ENCODE assay signal across 21 mouse cellular contexts in genomic region chr13:20039590-20039989, GRCm38 (mm10). TPM values are rescaled to one million over a fixed set of nuclear protein-coding genes. Genes with fewer than 3 reads are reported as not detected.
A peak's percentile ranks its signal among the peaks of the same experiment; 100 is the strongest.
DNase-seq lines count a peak whose midpoint lies in the region; ATAC-seq and TF ChIP-seq lines count a peak whose summit lies in the region.
"Had no signal": no experiment of that assay in that cellular context is flagged by ENCODE, and none has a peak within 500 bp of the region (broad histone marks: within the 10 kb centered on the region; RNA-seq: fewer than 3 reads in every experiment).

No protein-coding gene starts in this region.

- DNase-seq in heart, adult 11 months, result peak; percentile 64
- DNase-seq in heart, postnatal 10 days, result no peak
- DNase-seq in spleen, adult 2 months (ENCODE audit: low read depth in 1 of 2, low spot score in 2 of 2), result peak; percentile 4 to 61
- no peak for DNase-seq in spleen, postnatal 10 days (ENCODE audit: low spot score in 2 of 2)
- no peak for DNase-seq in lung, postnatal 14 days
- DNase-seq in left cerebral cortex, adult 18-20 months (ENCODE audit: low spot score in 2 of 2), result no peak
- DNase-seq: adrenal gland, adult 2 months; adrenal gland, postnatal 25 days; cerebellum, adult 18-20 months; cerebellum, postnatal 10 days; embryo, embryonic 11 days; gastrocnemius, postnatal 36 days; heart, adult 2 months had no signal

- TF ChIP-seq CTCF in spleen, adult 2 months (IDR thresholded peaks at IDR 0.05; ENCODE audit: extremely low read depth, insufficient read depth, insufficient read length, insufficient replicate concordance), result no peak

- no peak overlapping the region for H3K27ac ChIP-seq in spleen, adult 2 months (ENCODE audit: insufficient read depth, low read length)
- H3K27ac ChIP-seq: embryonic facial prominence, embryonic 12.5 days; forebrain, embryonic 15.5 days; heart, adult 2 months; heart, embryonic 15.5 days; hindbrain, embryonic 10.5 days; hindbrain, embryonic 14.5 days had no signal

- no peak overlapping the region for H3K4me3 ChIP-seq in spleen, adult 2 months (ENCODE audit: extremely low read depth, insufficient read depth, insufficient read length)
- H3K4me3 ChIP-seq: embryonic facial prominence, embryonic 12.5 days; forebrain, embryonic 15.5 days; heart, adult 2 months; heart, embryonic 15.5 days; hindbrain, embryonic 10.5 days had no signal

- H3K4me1 ChIP-seq in spleen, adult 2 months (ENCODE audit: control insufficient read depth, insufficient read depth, insufficient read length), result no peaks in the 10 kb centered on the region; the same call in 1 of the 2 replicates
- H3K4me1 ChIP-seq: embryonic facial prominence, embryonic 12.5 days; heart, embryonic 15.5 days had no signal

- WGBS in spleen, adult 2 months, result 62% methylated on average over 7 of the region's 7 CpGs

- TF ChIP-seq POLR2A in spleen, adult 2 months (IDR thresholded peaks at IDR 0.05; ENCODE audit: low read depth, low read length), result no peak

- no peaks in the 10 kb centered on the region for H3K27me3 ChIP-seq in spleen, adult 2 months (ENCODE audit: control insufficient read depth, insufficient read depth, low read length)
- H3K27me3 ChIP-seq: embryonic facial prominence, embryonic 12.5 days; forebrain, embryonic 15.5 days; heart, embryonic 15.5 days; Patski had no signal

- ATAC-seq in granulocyte monocyte progenitor cell, adult 5-6 weeks (replicated peaks; ENCODE audit: poor library complexity, severe bottlenecking), result peak; percentile 40
- ATAC-seq in neutrophil, adult 5-6 weeks (ENCODE audit: extremely low read depth, insufficient number of reproducible peaks, low FRiP score, poor library complexity, severe bottlenecking), result peak; percentile 73; the same call in 1 of the 2 replicates
- ATAC-seq: forebrain, embryonic 15.5 days; Patski had no signal

- intact Hi-C loops in heart, postnatal 10 days (cut with DNase I), result loop anchor here (2.0 to 5.0 kb wide), 2 partner anchors 145 to 253 kb away; no protein-coding TSS in a partner anchor

- no peaks in the 10 kb centered on the region for H3K36me3 ChIP-seq in spleen, adult 2 months (ENCODE audit: control insufficient read depth, insufficient read depth, low read length)
- H3K36me3 ChIP-seq: embryonic facial prominence, embryonic 12.5 days; forebrain, embryonic 15.5 days; heart, embryonic 15.5 days; hindbrain, embryonic 10.5 days had no signal

RNA-seq across cellular contexts. Expression of gene Elmo1, which starts 50.8 kb away (rescaled TPM):
- 10 to 100 TPM; 20.2 to 20.4 TPM for total RNA-seq in heart, postnatal 10 days (2021)
- polyA plus RNA-seq in spleen, adult 2 months (2012; rRNA removed), result 33.3 and 36.2 TPM in 2 replicates
- 98.4 and 131 TPM in 2 replicates for total RNA-seq in granulocyte monocyte progenitor cell, adult 5-6 weeks (2014; fragmentation: Nextera tagmentation)
- total RNA-seq in granulocyte monocyte progenitor cell, adult 5-6 weeks (2017), result 62.1 and 64.0 TPM in 2 replicates
- 104 and 117 TPM in 2 replicates for total RNA-seq in neutrophil, adult 5-6 weeks (2017)
- 10 to 100 TPM; 64.7 to 66.4 TPM for total RNA-seq in left cerebral cortex, adult 18-20 months (2021)

Comparison
In these comparisons a context has a peak if more than half of its experiments do, and no peak if none do; other contexts are left out.
1. DNase-seq: peak in heart, adult 11 months (single experiment) and spleen, adult 2 months (2 of 2); none in heart, postnatal 10 days (0 of 2), spleen, postnatal 10 days (0 of 2), lung, postnatal 14 days (single experiment) and left cerebral cortex, adult 18-20 months (0 of 2).